In genomic region chr3:85629895-85630510, GRCm38 (mm10) we compare ENCODE assay signal across 21 mouse cellular contexts. TPM values are rescaled to one million over a fixed set of nuclear protein-coding genes. Genes with fewer than 3 reads are reported as not detected.
DNase-seq lines count a peak whose midpoint lies in the region; ATAC-seq and TF ChIP-seq lines count a peak whose summit lies in the region.
"Had no signal": no experiment of that assay in that cellular context is flagged by ENCODE, and none has a peak within 500 bp of the region (broad histone marks: within the 10 kb centered on the region; RNA-seq: fewer than 3 reads in every experiment).

No protein-coding gene starts in this region.

- H3K4me3 ChIP-seq in cortical plate, adult 2 months (ENCODE audit: insufficient read depth, low read length), result no peak overlapping the region
- H3K4me3 ChIP-seq: limb, embryonic 12.5 days; liver, embryonic 15.5 days; megakaryocyte, embryonic 14.5 days; midbrain, embryonic 15.5 days had no signal

- no peak for TF ChIP-seq CTCF in cortical plate, adult 2 months (IDR thresholded peaks at IDR 0.05; ENCODE audit: extremely low read depth, insufficient read depth, low read length)

- H3K27ac ChIP-seq in cortical plate, adult 2 months (ENCODE audit: insufficient read depth, low read length), result peak overlapping the region; percentile 38
- H3K27ac ChIP-seq: hindbrain, embryonic 14.5 days; limb, embryonic 12.5 days; liver, embryonic 15.5 days; midbrain, embryonic 15.5 days had no signal

- ATAC-seq in frontal cortex, adult (ENCODE audit: low TSS enrichment), result peak; percentile 85
- ATAC-seq: forebrain, postnatal 0 days; intestine, postnatal 0 days; midbrain, embryonic 15.5 days had no signal

- intact Hi-C loops in heart, postnatal 14 days (cut with DNase I), result no loop called here

- TF ChIP-seq POLR2A in cortical plate, adult 2 months (IDR thresholded peaks at IDR 0.05; ENCODE audit: extremely low read depth, insufficient read depth, low read length), result no peak

- H3K4me1 ChIP-seq in cortical plate, adult 2 months (ENCODE audit: control insufficient read depth, insufficient read depth, low read length), result peaks cover 4% of the 10 kb centered on the region
- H3K4me1 ChIP-seq: limb, embryonic 12.5 days; liver, embryonic 15.5 days; megakaryocyte, embryonic 14.5 days; midbrain, embryonic 15.5 days had no signal

- DNase-seq in frontal cortex, postnatal 14 days (ENCODE audit: low spot score in 2 of 2), result no peak
- DNase-seq in 3134 (ENCODE audit: extremely low read depth, insufficient read length, low spot score), result peak; percentile 74
- peak; percentile 13 for DNase-seq in CD4-positive, CD25-positive, alpha-beta regulatory T cell, adult 2 months (ENCODE audit: low read depth, low spot score)
- no peak for DNase-seq in kidney, postnatal 14 days
- no peak for DNase-seq in heart, postnatal 14 days
- no peak for DNase-seq in cerebellum, postnatal 36 days
- DNase-seq: cerebellum, adult 11-12 months; cerebellum, postnatal 25 days; forebrain, postnatal 0 days; gastrocnemius, postnatal 10 days; lung, postnatal 10 days; retina, postnatal 1 day; thymus, postnatal 36 days had no signal

RNA-seq across cellular contexts. Expression of gene Gatb, which starts 56.1 kb away (rescaled TPM):
- 16.2 and 18.6 TPM in 2 replicates for polyA plus RNA-seq in cortical plate, adult 2 months (2012; rRNA removed)
- total RNA-seq in heart, postnatal 14 days (2021), result 10 to 100 TPM; 28.1 to 30.8 TPM

Comparison
In these comparisons a context has a peak if more than half of its experiments do, and no peak if none do; other contexts are left out.
1. DNase-seq: peak in 3134 (single experiment) and CD4-positive, CD25-positive, alpha-beta regulatory T cell, adult 2 months (single experiment); none in frontal cortex, postnatal 14 days (0 of 2), kidney, postnatal 14 days (single experiment), heart, postnatal 14 days (0 of 2) and cerebellum, postnatal 36 days (0 of 2).